Mouse (Mus musculus) gastrocnemius, postnatal 4 days (tissue): ENCODE measurements around the gene Gm8127. TPM values are rescaled to one million over a fixed set of nuclear protein-coding genes. Genes with fewer than 3 reads are reported as not detected.
"Not testable (repeated sequence)": the region's sequence is repeated elsewhere in the genome, so short reads cannot be mapped to it uniquely, and the experiment has no call there.

ENCODE experiments used
- DNase-seq, 2 experiments: peaks; one replicate each; pipeline ENCODE4 v3.0.0; 2021 to 2022; ENCODE audit warnings: low spot score in 2 of 2, mixed read lengths in 2 of 2
- long read RNA-seq, 2 experiments: library from polyadenylated mRNA; stranded (forward); transcript quantifications; one replicate each; pipeline ENCODE4 v2.0.0; 2021
- total RNA-seq, 2 experiments: library from RNA; stranded (reverse); gene quantifications; 2 replicates each; pipeline ENCODE4 v1.2.3; 2021

Gene Gm8127
- not detected for total RNA-seq
- long read RNA-seq, experiment 1: 0 reads
- long read RNA-seq, experiment 2: 0 reads

GRCm38 (mm10) chr14:43293503-43293902 lies at the start of gene Gm8127:
Gene Gm8127, minus strand, starts transcription at chr14:43293832.
- DNase-seq: not testable (repeated sequence)

GRCm38 (mm10) chr14:43337646-43338045 lies 44.0 kb upstream of the Gm8127 start:
- not testable (repeated sequence) for DNase-seq

- DNase-seq: peak in 1 of 2 experiments; percentile 17
Measured at GRCm38 (mm10) chr14:43331362-43331880, 37.8 kb upstream of the Gm8127 start.

GRCm38 (mm10) chr14:43328603-43329002 lies 35.0 kb upstream of the Gm8127 start:
- peak in 1 of 2 experiments; percentile 29 for DNase-seq

- DNase-seq: not testable (repeated sequence)
Measured at GRCm38 (mm10) chr14:43319516-43319915, 25.9 kb upstream of the Gm8127 start.

- DNase-seq: peak in 1 of 2 experiments; percentile 30
Measured at GRCm38 (mm10) chr14:43278681-43279080, 15.0 kb downstream of the Gm8127 start.

GRCm38 (mm10) chr14:43278146-43278545 lies 15.5 kb downstream of the Gm8127 start:
- DNase-seq: peak in 1 of 2 experiments; percentile 19

- DNase-seq: peak in 1 of 2 experiments; percentile 24
Measured at GRCm38 (mm10) chr14:43277468-43277867, 16.2 kb downstream of the Gm8127 start.

- peak in 1 of 2 experiments; percentile 18 for DNase-seq
Measured at GRCm38 (mm10) chr14:43275752-43276151, 17.9 kb downstream of the Gm8127 start.

- DNase-seq: peak; percentile 38 to 50
Measured at GRCm38 (mm10) chr14:43274986-43275511, 18.6 kb downstream of the Gm8127 start, which contains the start of gene Gm9732. Gene Gm9732, plus strand, starts transcription at chr14:43275036.

- DNase-seq: not testable (repeated sequence)
Measured at GRCm38 (mm10) chr14:43273161-43273560, 20.5 kb downstream of the Gm8127 start.

- DNase-seq: peak in 1 of 2 experiments; percentile 15
Measured at GRCm38 (mm10) chr14:43269211-43269610, 24.4 kb downstream of the Gm8127 start.

GRCm38 (mm10) chr14:43268521-43269084 lies 25.0 kb downstream of the Gm8127 start:
- DNase-seq: peak in 1 of 2 experiments; percentile 9

GRCm38 (mm10) chr14:43263421-43263820 lies 30.2 kb downstream of the Gm8127 start:
- not testable (repeated sequence) for DNase-seq

- not testable (repeated sequence) for DNase-seq
Measured at GRCm38 (mm10) chr14:43258349-43258748, 35.3 kb downstream of the Gm8127 start, which contains the start of gene Gm8126. Gene Gm8126, plus strand, starts transcription at chr14:43258649.

- not testable (repeated sequence) for DNase-seq
Measured at GRCm38 (mm10) chr14:43256511-43256910, 37.1 kb downstream of the Gm8127 start.

GRCm38 (mm10) chr14:43250549-43251253 lies 42.9 kb downstream of the Gm8127 start:
- DNase-seq: peak in 1 of 2 experiments; percentile 20

GRCm38 (mm10) chr14:43249611-43250170 lies 43.9 kb downstream of the Gm8127 start:
- peak in 1 of 2 experiments; percentile 47 for DNase-seq
